Mouse (Mus musculus) R1 (cell line): ENCODE data around the gene Olfr1238.

Source experiments
- DNase-seq: peaks from one replicate; pipeline ENCODE4 v3.0.0-alpha.2; 2018; ENCODE audit warnings: low read depth, low spot score

Gene Olfr1238

DNA sequence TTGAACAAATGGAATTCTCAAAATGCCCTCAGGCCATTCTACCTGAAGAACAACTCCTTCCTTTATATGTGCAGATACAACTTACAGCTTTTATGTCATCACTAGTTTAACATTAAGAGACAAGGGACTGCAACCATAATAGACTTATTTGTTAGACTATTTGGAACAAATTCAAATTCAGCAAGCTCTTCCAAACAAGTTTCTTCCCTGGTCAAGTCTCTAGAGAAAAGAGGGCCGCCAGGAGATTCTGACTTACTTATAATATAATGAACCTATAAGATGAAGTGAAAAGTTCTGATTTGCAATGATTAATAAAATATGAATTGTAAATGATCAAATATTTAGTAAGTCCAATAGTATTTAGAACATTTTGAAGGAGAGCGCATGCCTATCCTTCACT, at the start of gene Olfr1238:
Gene Olfr1238, minus strand, starts transcription at position 101 of the 400 bp plus-strand sequence.
- no peak for DNase-seq

DNA sequence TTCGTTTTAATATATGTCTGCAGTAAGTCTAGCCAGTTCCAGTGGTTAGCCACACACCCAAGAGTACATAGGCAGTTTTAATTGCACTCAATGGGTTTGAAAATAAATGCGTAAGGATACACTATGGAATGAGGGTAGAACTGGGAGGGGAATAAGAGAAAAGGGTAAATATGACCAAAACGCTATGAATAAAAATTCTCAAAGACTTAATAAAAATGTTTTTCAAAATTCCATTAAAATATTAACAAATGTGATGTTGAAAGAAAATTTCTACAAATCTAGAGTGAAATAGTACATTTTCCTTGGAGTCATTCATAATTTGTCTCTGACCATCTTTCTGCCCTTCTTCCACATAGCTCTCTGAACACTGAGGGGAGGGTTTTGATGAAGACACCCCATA, 33.4 kb upstream of the Olfr1238 start, which contains the start of gene Olfr1240:
Gene Olfr1240, minus strand, starts transcription at position 101 of the 400 bp plus-strand sequence.
- DNase-seq: no peak

DNA sequence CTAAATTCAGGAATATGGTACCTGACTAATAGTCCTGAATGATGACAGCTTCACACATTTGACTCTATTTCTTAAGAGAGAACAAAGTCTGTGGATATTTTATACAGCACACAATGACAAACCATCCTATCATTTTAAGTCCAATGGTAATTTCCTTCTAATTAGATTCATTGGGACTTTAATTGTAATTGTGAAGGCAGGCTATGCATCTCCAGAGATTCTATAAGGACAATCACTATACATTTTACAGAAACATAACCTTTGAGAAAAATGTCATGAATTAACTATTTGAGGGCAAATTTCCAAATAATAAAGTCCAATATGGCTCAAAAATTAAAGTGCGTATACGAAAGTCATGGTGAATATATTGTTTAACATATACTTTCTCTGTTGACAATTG, 10.8 kb upstream of the Olfr1238 start, which contains the start of gene Olfr1239:
Gene Olfr1239, minus strand, starts transcription at position 101 of the 400 bp plus-strand sequence.
- DNase-seq: no peak

DNA sequence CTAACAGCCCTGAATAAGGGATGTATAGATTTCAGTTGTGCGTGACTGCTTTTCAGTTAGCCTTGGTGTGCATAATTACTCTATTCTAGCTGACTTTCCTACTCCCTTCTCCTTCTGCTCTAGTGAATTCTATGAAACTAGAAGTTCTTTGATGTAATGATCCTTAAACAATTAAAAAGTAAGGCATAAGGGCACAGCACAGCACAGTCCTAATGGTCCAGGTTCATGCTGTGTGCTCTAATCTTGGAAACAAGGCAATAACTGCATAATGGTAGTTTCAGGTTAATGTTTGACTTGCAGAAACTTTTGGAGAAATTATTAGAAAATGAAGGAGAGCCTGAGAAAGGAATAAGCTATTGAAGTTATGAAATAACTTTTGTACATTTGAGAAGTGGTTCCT, 5.1 kb upstream of the Olfr1238 start:
- no peak for DNase-seq

DNA sequence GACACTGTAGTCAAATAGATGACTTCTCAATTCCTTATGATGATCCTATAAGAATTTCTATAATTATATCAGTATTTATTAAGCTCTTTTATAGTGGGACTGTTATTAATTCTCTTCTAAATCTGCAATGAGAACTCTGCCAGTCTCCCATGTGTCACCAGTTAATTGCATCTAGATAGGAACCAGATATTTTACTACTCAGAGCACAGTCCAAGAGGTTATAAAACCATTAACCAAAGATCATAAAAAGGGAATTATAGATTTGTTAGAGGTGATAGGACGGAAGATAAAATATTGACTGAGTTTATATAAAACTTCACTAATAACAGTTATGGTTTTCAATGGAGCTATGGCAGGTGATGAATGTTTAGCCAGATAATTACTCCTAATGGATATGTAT, 8.6 kb downstream of the Olfr1238 start:
- no peak for DNase-seq

DNA sequence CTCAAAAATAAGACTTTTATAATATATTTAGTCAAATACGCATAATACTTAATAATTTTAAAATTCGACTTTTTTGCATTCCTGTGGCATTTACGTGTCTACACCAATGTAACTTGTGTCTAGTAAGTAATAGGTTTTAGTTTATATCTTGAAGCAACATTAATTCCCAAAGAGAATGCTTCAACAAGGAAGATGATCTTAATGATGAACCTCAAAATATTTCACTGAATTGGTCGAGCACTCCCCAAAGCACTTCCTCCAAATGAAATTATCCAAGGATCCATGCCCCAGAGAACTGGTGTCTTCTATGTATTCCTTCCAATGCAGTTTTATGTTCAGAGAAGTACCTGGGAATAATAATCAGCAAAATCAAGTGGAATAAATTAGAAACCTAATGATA, 44.7 kb downstream of the Olfr1238 start, which contains the start of gene Olfr1234:
Gene Olfr1234, minus strand, starts transcription at position 101 of the 400 bp plus-strand sequence.
- no peak for DNase-seq
